Mouse (Mus musculus): ENCODE measurements around the gene Dnajc28. TPM values are rescaled to one million over a fixed set of nuclear protein-coding genes. Genes with fewer than 3 reads are reported as not detected.

Gene Dnajc28
- polyA plus RNA-seq, 1 experiment from 2014 or later, result 5.0 TPM

DNA sequence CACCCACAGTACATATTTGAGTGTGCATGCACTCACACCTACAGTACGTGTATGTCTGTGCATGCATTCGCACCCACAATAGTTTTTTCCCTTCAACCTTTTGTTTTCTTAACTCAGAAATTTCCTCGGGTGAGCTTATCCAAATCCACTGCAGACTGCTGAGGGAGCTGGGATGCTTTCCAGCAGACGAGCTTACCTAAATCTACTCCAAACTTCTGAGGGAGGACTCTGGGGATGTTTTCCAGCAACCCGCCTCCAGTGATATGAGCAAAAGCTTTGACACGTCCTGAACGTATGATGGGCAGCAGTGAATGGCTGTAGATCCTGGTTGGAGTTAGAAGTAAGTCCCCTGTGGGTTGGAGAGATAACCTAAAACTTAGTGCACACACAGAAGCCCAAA, 9.0 kb upstream of the Dnajc28 start:
- Histone ChIP-seq H3K27ac (ENCODE audit: low read depth, low read length) (no peak overlapping the region), H3K4me1 (ENCODE audit: control insufficient read depth, insufficient read depth, low read length) (no peaks in the 10 kb centered on the region), H3K4me3 (ENCODE audit: low read depth, low read length) (no peak overlapping the region), H3K36me3 (ENCODE audit: control insufficient read depth, insufficient read depth, low read length) (peaks cover 18% of the 10 kb centered on the region), H3K9me3 (ENCODE audit: control insufficient read depth, low read length) (no peaks in the 10 kb centered on the region), H3K27me3 (ENCODE audit: control insufficient read depth, insufficient read depth, low read length) (no peaks in the 10 kb centered on the region), H3K4me2 (ENCODE audit: low read depth) (no peak overlapping the region), H3K9ac (ENCODE audit: low read length) (no peak overlapping the region)
- no peak for ATAC-seq (ENCODE audit: insufficient read depth, low FRiP score, low TSS enrichment)
- no peak for DNase-seq (ENCODE audit: low spot score)
- WGBS, result 93% methylated on average over 7 of the region's 7 CpGs

DNA sequence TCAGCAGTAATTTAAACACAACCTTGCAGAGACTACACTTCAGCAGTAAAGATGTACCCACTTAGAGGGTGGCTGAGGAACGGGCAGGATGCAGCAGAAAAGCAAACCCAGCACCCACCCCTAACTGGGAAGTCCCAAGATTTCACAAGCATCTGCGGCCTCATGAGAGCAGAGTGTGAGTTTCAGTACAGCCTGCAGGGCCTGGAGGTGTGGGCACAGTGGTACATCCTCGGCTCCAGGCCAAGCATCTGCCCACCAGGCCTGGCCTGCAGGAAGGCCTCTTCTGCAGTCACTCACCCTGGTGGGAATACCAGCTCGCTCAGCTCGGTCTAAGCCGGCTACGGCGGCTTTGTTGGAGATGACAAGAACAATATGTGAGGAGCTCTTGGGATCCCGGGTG, 4.2 kb upstream of the Dnajc28 start:
- Histone ChIP-seq H3K36me3 (ENCODE audit: control insufficient read depth, insufficient read depth, low read length) (peaks cover 19% of the 10 kb centered on the region), H3K4me2 (ENCODE audit: low read depth) (no peak overlapping the region), H3K27me3 (ENCODE audit: control insufficient read depth, insufficient read depth, low read length) (no peaks in the 10 kb centered on the region), H3K27ac (ENCODE audit: low read depth, low read length) (no peak overlapping the region), H3K9me3 (ENCODE audit: control insufficient read depth, low read length) (no peaks in the 10 kb centered on the region), H3K4me1 (ENCODE audit: control insufficient read depth, insufficient read depth, low read length) (no peaks in the 10 kb centered on the region), H3K9ac (ENCODE audit: low read length) (no peak overlapping the region), H3K4me3 (ENCODE audit: low read depth, low read length) (no peak overlapping the region)
- ATAC-seq (ENCODE audit: insufficient read depth, low FRiP score, low TSS enrichment), result no peak
- WGBS, result 95% methylated on average over 9 of the region's 9 CpGs
- no peak for DNase-seq (ENCODE audit: low spot score)

DNA sequence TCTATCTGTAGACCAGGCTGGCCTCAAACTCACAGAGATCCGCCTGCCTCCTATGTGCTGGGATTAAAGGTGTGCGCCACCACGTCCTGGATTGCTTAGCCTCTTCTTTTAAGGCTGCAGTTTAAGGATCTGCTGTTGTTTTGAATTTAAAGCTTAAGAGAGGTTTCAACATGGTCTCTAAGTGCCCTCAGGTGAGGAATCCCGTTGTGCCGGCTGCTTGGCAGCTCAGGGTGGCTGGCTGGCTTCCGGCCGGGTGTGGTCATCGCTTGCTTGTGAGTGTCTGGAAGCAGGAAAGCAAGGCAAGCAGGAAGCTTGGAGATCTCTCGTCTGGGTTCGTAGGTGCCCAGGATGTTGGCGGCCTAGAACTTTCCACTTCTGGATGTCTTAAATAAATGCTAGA, 2.2 kb upstream of the Dnajc28 start:
- H3K36me3 ChIP-seq (ENCODE audit: control insufficient read depth, insufficient read depth, low read length), result peaks cover 19% of the 10 kb centered on the region
- ATAC-seq (ENCODE audit: insufficient read depth, low FRiP score, low TSS enrichment), result no peak
- 92% methylated on average over 11 of the region's 11 CpGs for WGBS
- no peak for DNase-seq (ENCODE audit: low spot score)
- no peak overlapping the region for H3K4me3 ChIP-seq (ENCODE audit: low read depth, low read length)
- H3K4me2 ChIP-seq (ENCODE audit: low read depth), result no peak overlapping the region
- H3K27me3 ChIP-seq (ENCODE audit: control insufficient read depth, insufficient read depth, low read length), result no peaks in the 10 kb centered on the region
- no peak overlapping the region for H3K27ac ChIP-seq (ENCODE audit: low read depth, low read length)
- no peak overlapping the region for H3K9ac ChIP-seq (ENCODE audit: low read length)
- no peaks in the 10 kb centered on the region for H3K9me3 ChIP-seq (ENCODE audit: control insufficient read depth, low read length)
- H3K4me1 ChIP-seq (ENCODE audit: control insufficient read depth, insufficient read depth, low read length), result no peaks in the 10 kb centered on the region

DNA sequence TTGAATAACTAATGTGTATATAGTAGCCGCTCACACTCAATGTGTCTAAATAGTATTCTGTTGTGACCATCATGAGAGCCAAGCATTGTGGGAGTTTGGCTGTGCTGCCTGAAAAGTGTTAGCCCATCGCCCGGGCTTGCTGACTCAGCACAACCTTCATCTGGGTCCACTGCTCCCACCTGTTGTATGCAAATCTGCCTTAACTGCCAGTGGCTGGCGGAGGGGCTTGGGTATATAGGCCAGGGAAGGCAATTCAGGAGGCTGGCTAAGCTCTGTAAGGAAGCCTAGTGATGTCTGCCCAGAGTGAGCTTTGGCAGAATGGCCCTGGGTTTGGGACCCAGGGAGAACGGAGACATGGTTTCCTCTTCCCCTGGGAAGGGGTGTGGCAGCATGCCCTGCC, 1.4 kb upstream of the Dnajc28 start:
- Histone ChIP-seq H3K4me1 (ENCODE audit: control insufficient read depth, insufficient read depth, low read length) (no peaks in the 10 kb centered on the region), H3K4me2 (ENCODE audit: low read depth) (no peak overlapping the region), H3K9ac (ENCODE audit: low read length) (no peak overlapping the region), H3K9me3 (ENCODE audit: control insufficient read depth, low read length) (no peaks in the 10 kb centered on the region), H3K36me3 (ENCODE audit: control insufficient read depth, insufficient read depth, low read length) (peaks cover 17% of the 10 kb centered on the region), H3K27me3 (ENCODE audit: control insufficient read depth, insufficient read depth, low read length) (no peaks in the 10 kb centered on the region), H3K27ac (ENCODE audit: low read depth, low read length) (no peak overlapping the region), H3K4me3 (ENCODE audit: low read depth, low read length) (no peak overlapping the region)
- 92% methylated on average over 5 of the region's 5 CpGs for WGBS
- ATAC-seq (ENCODE audit: insufficient read depth, low FRiP score, low TSS enrichment) (no peak), DNase-seq (ENCODE audit: low spot score) (no peak)

- H3K4me3 ChIP-seq (ENCODE audit: low read depth, low read length), result no peak overlapping the region
- no peak for DNase-seq (ENCODE audit: low spot score)
- no peak overlapping the region for H3K4me2 ChIP-seq (ENCODE audit: low read depth)
- WGBS, result 81% methylated on average over 6 of the region's 6 CpGs
- ATAC-seq (ENCODE audit: insufficient read depth, low FRiP score, low TSS enrichment), result no peak
- no peaks in the 10 kb centered on the region for H3K9me3 ChIP-seq (ENCODE audit: control insufficient read depth, low read length)
- no peaks in the 10 kb centered on the region for H3K27me3 ChIP-seq (ENCODE audit: control insufficient read depth, insufficient read depth, low read length)
- H3K27ac ChIP-seq (ENCODE audit: low read depth, low read length), result no peak overlapping the region
- no peaks in the 10 kb centered on the region for H3K4me1 ChIP-seq (ENCODE audit: control insufficient read depth, insufficient read depth, low read length)
- H3K9ac ChIP-seq (ENCODE audit: low read length), result no peak overlapping the region
- no peaks in the 10 kb centered on the region for H3K36me3 ChIP-seq (ENCODE audit: control insufficient read depth, insufficient read depth, low read length)
These were observed 4.3 kb downstream of the Dnajc28 start for GRCm38 (mm10) chr16:91614552-91614951.

DNA sequence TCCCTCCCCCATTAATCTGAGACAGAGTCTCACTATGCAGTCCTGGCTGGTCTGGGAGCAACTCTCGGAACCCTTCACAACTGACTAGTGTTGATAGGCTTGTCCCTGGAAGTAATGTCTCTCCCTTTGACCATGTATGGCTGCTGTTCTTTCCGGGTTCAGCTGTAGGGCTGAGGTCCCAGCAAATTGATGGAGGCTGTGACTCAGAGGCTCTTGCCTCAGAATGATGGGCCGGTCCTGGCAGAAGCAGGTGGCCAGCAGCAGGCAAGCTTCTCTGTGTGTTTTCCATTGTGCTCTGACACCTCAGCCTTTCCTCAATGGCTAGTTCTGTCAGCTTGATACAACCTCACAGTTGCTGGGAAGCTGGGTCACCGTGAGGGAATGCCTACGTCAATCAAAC, 6.3 kb downstream of the Dnajc28 start:
- H3K27ac ChIP-seq (ENCODE audit: low read depth, low read length), result no peak overlapping the region
- H3K4me3 ChIP-seq (ENCODE audit: low read depth, low read length), result no peak overlapping the region
- H3K4me1 ChIP-seq (ENCODE audit: control insufficient read depth, insufficient read depth, low read length), result no peaks in the 10 kb centered on the region
- H3K9me3 ChIP-seq (ENCODE audit: control insufficient read depth, low read length), result no peaks in the 10 kb centered on the region
- no peaks in the 10 kb centered on the region for H3K27me3 ChIP-seq (ENCODE audit: control insufficient read depth, insufficient read depth, low read length)
- no peak overlapping the region for H3K4me2 ChIP-seq (ENCODE audit: low read depth)
- H3K36me3 ChIP-seq (ENCODE audit: control insufficient read depth, insufficient read depth, low read length), result no peaks in the 10 kb centered on the region
- H3K9ac ChIP-seq (ENCODE audit: low read length), result no peak overlapping the region
- no peak for ATAC-seq (ENCODE audit: insufficient read depth, low FRiP score, low TSS enrichment)
- no peak for DNase-seq (ENCODE audit: low spot score)
- 62% methylated on average over 5 of the region's 5 CpGs for WGBS

DNA sequence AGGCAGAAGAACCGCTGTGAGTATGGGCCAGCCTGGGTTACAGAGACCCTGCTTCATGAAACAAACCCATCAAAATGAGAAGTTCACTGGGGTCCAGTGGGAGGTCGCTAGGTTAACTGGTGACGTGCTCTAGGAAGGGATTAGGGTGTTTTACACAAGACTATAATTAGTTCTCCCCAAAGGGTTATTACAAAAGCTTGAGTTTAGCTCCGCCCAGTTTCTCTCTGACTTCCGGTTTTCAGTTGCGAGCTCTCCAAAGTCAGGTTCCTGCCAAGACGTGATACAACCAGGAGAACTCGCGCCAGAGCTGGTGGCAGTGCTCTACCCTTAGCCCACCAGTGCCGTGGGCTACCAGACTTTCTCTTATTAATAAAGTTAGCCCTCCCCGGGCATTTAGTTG, 7.6 kb downstream of the Dnajc28 start:
- Histone ChIP-seq H3K9ac (ENCODE audit: low read length) (no peak overlapping the region), H3K9me3 (ENCODE audit: control insufficient read depth, low read length) (no peaks in the 10 kb centered on the region), H3K4me2 (ENCODE audit: low read depth) (no peak overlapping the region), H3K27me3 (ENCODE audit: control insufficient read depth, insufficient read depth, low read length) (no peaks in the 10 kb centered on the region), H3K27ac (ENCODE audit: low read depth, low read length) (no peak overlapping the region), H3K4me3 (ENCODE audit: low read depth, low read length) (no peak overlapping the region), H3K4me1 (ENCODE audit: control insufficient read depth, insufficient read depth, low read length) (no peaks in the 10 kb centered on the region), H3K36me3 (ENCODE audit: control insufficient read depth, insufficient read depth, low read length) (no peaks in the 10 kb centered on the region)
- 77% methylated on average over 11 of the region's 11 CpGs for WGBS
- no peak for ATAC-seq (ENCODE audit: insufficient read depth, low FRiP score, low TSS enrichment)
- no peak for DNase-seq (ENCODE audit: low spot score)

DNA sequence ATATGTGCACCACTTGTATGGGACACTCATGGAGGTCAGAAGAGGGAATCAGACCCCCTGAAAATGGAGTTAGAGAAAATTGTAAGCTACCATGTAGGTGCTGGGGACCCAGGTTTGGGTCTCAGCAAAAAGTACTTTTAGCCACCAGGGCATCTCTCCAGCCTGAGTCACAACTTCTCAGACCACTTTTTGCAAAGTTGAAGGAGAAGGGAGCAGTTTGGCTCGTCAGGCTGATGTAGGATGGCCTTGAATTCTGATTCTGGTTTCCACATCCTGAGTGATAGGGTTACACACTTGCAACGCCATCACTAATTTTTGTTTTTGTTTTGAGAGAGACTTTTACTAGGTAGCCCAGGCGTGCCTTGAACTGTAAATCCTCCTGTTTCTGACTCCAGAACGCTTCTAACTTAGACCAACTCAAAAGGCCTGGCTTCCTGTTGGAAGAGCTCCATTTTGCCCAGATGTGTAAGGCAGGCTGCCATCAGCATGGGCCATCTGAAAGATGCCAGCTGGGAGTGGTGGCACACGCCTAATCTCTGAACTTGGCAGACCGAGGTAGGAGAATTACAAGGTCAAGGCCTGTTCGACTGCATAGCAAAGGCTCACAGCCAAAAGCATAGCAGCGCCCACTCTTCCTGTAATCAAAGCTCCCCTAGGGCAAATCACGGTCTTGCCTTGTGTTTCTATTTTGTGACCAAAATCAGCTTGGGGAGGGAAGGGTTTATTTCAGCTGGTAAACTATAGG, 9.2 kb downstream of the Dnajc28 start:
- Histone ChIP-seq H3K9me3 (ENCODE audit: control insufficient read depth, low read length) (no peaks in the 10 kb centered on the region), H3K27me3 (ENCODE audit: control insufficient read depth, insufficient read depth, low read length) (no peaks in the 10 kb centered on the region), H3K4me3 (ENCODE audit: low read depth, low read length) (no peak overlapping the region), H3K36me3 (ENCODE audit: control insufficient read depth, insufficient read depth, low read length) (no peaks in the 10 kb centered on the region), H3K9ac (ENCODE audit: low read length) (no peak overlapping the region), H3K27ac (ENCODE audit: low read depth, low read length) (no peak overlapping the region), H3K4me1 (ENCODE audit: control insufficient read depth, insufficient read depth, low read length) (no peaks in the 10 kb centered on the region), H3K4me2 (ENCODE audit: low read depth) (no peak overlapping the region)
- WGBS, result 85% methylated on average over 9 of the region's 9 CpGs
- DNase-seq (ENCODE audit: low spot score) (no peak), ATAC-seq (ENCODE audit: insufficient read depth, low FRiP score, low TSS enrichment) (no peak)

- no peaks in the 10 kb centered on the region for H3K27me3 ChIP-seq (ENCODE audit: control insufficient read depth, insufficient read depth, low read length)
- no peaks in the 10 kb centered on the region for H3K4me1 ChIP-seq (ENCODE audit: control insufficient read depth, insufficient read depth, low read length)
- no peak overlapping the region for H3K9ac ChIP-seq (ENCODE audit: low read length)
- no peaks in the 10 kb centered on the region for H3K36me3 ChIP-seq (ENCODE audit: control insufficient read depth, insufficient read depth, low read length)
- H3K27ac ChIP-seq (ENCODE audit: low read depth, low read length), result no peak overlapping the region
- H3K9me3 ChIP-seq (ENCODE audit: control insufficient read depth, low read length), result no peaks in the 10 kb centered on the region
- H3K4me2 ChIP-seq (ENCODE audit: low read depth), result no peak overlapping the region
- H3K4me3 ChIP-seq (ENCODE audit: low read depth, low read length), result no peak overlapping the region
- DNase-seq (ENCODE audit: low spot score) (no peak), ATAC-seq (ENCODE audit: insufficient read depth, low FRiP score, low TSS enrichment) (no peak)
- WGBS, result 92% methylated on average over 8 of the region's 8 CpGs
These were observed 11.9 kb downstream of the Dnajc28 start for GRCm38 (mm10) chr16:91606958-91607357.

Measured in neural tube, embryonic 11.5 days (tissue).